8 mouse cellular contexts compared by ENCODE assay signal in genomic region chr12:75656580-75656979, GRCm38 (mm10). TPM values are rescaled to one million over a fixed set of nuclear protein-coding genes. Genes with fewer than 3 reads are reported as not detected.
DNase-seq lines count a peak whose midpoint lies in the region; ATAC-seq lines count a peak whose summit lies in the region.

No protein-coding gene starts in this region.

- H3K4me2 ChIP-seq in heart, embryonic 16.5 days (ENCODE audit: low read depth, low read length) = no peak overlapping the region

- H3K4me3 ChIP-seq in heart, embryonic 16.5 days (ENCODE audit: low read length) = no peak overlapping the region

- DNase-seq in gastrocnemius, adult 18-20 months (ENCODE audit: low spot score) = peak; percentile 14
- no peak for DNase-seq in gastrocnemius, postnatal 36 days
- peak; percentile 20 for DNase-seq in thymus, postnatal 4 days
- no peak for DNase-seq in thymus, postnatal 25 days
- DNase-seq in left cerebral cortex, postnatal 25 days (ENCODE audit: low spot score in 2 of 2) = peak; percentile 48 to 66
- DNase-seq in right cerebral cortex, postnatal 10 days (ENCODE audit: low spot score in 2 of 2) = peak; percentile 64 to 70
- DNase-seq in frontal cortex, postnatal 10 days (ENCODE audit: low spot score in 2 of 2) = no peak

- H3K9me3 ChIP-seq in heart, embryonic 16.5 days (replicated peaks; ENCODE audit: control insufficient read depth, low read length) = no peaks in the 10 kb centered on the region

- peak; percentile 72; the same call in 1 of the 2 replicates for ATAC-seq in heart, embryonic 16.5 days (replicated peaks; ENCODE audit: extremely low read depth, insufficient read depth, low FRiP score)

- intact Hi-C loops in gastrocnemius, postnatal 36 days (cut with DNase I) = loop anchor here (2.0 kb wide), 1 partner anchor 192 kb away; no protein-coding TSS in a partner anchor
- intact Hi-C loops in left cerebral cortex, postnatal 25 days (cut with DNase I) = loop anchor here (2.0 kb wide), 1 partner anchor 192 kb away; no protein-coding TSS in a partner anchor

- no peak overlapping the region for H3K9ac ChIP-seq in heart, embryonic 16.5 days (ENCODE audit: low read length)

- 24% methylated on average over 3 of the region's 3 CpGs for WGBS in heart, embryonic 16.5 days

- no peaks in the 10 kb centered on the region for H3K27me3 ChIP-seq in heart, embryonic 16.5 days (ENCODE audit: control insufficient read depth, insufficient read depth, low read length)

- H3K4me1 ChIP-seq in heart, embryonic 16.5 days (ENCODE audit: control insufficient read depth, insufficient read depth, low read length) = no peaks in the 10 kb centered on the region

- no peaks in the 10 kb centered on the region for H3K36me3 ChIP-seq in heart, embryonic 16.5 days (ENCODE audit: control insufficient read depth, insufficient read depth)

- H3K27ac ChIP-seq in heart, embryonic 16.5 days (ENCODE audit: low read length) = no peak overlapping the region

RNA-seq across cellular contexts. Expression of gene Wdr89, which starts 12.8 kb away (rescaled TPM):
- 1 to 10 TPM; 2.1 to 2.7 TPM for total RNA-seq in gastrocnemius, adult 18-20 months (2021)
- total RNA-seq in gastrocnemius, postnatal 36 days (2021) = 1 to 10 TPM; 1.6 to 2.0 TPM
- polyA plus RNA-seq in heart, embryonic 16.5 days (2015; fragmentation: Nextera tagmentation; extraction: Ambion mirVana) = 5.3 and 10.9 TPM in 2 replicates
- total RNA-seq in left cerebral cortex, postnatal 25 days (2021) = 1 to 10 TPM; 3.0 to 3.1 TPM

Comparison
In these comparisons a context has a peak if more than half of its experiments do, and no peak if none do; other contexts are left out.
1. DNase-seq: peak in gastrocnemius, adult 18-20 months (single experiment), thymus, postnatal 4 days (single experiment), left cerebral cortex, postnatal 25 days (2 of 2) and right cerebral cortex, postnatal 10 days (2 of 2); none in gastrocnemius, postnatal 36 days (0 of 2), thymus, postnatal 25 days (single experiment) and frontal cortex, postnatal 10 days (0 of 2).